Mouse (Mus musculus) liver, embryonic 14.5 days (tissue): ENCODE results near the gene Anks1b. TPM values are rescaled to one million over a fixed set of nuclear protein-coding genes. Genes with fewer than 3 reads are reported as not detected.

Experiments used
- ATAC-seq: fragments of 200-750 bp; cut with Nextera tagmentation; 2 replicates; pipeline ENCODE4 v1.8.0; 2017; ENCODE audit warnings: moderate number of reproducible peaks, mild to moderate bottlenecking, moderate library complexity; ENCODE audit not compliant: insufficient read depth
- DNase-seq, 3 experiments: peaks; one replicate each; pipeline ENCODE4 v3.0.0-alpha.2; 2012 to 2013; ENCODE audit warnings: low read depth in 3 of 3, low spot score in 3 of 3
- H3K27ac ChIP-seq: fragments of 300-500 bp; sonication (generic); 2 replicates; pipeline ENCODE4 v1.5.1; 2014; ENCODE audit warnings: moderate library complexity, mild to moderate bottlenecking, control low read depth, inconsistent platforms
- H3K27me3 ChIP-seq: fragments of 300-500 bp; sonication (generic); 2 replicates; pipeline ENCODE4 v1.6.1; 2014; ENCODE audit warnings: mild to moderate bottlenecking, low read length, moderate library complexity; ENCODE audit not compliant: control insufficient read depth, insufficient read depth
- H3K36me3 ChIP-seq: fragments of 300-500 bp; sonication (generic); replicated peaks from 2 replicates; pipeline ENCODE4 v1.6.1; 2014; ENCODE audit warnings: low read depth; ENCODE audit not compliant: control insufficient read depth, insufficient read depth
- H3K4me1 ChIP-seq, 2 experiments: fragments of 200-500 bp in 1 of 2; fragments of 300-500 bp in 1 of 2; sonication (generic) in 1 of 2; replicated peaks; 2 replicates each; pipeline ENCODE4 v1.6.1; 2012 to 2014; ENCODE audit warnings: antibody characterized with exemption in 1 of 2, inconsistent platforms in 1 of 2, low read length in 1 of 2; ENCODE audit not compliant: control insufficient read depth in 2 of 2, insufficient read depth in 2 of 2
- H3K4me2 ChIP-seq: fragments of 300-500 bp; sonication (generic); 2 replicates; pipeline ENCODE4 v1.6.1; 2014; ENCODE audit warnings: low read depth, mild to moderate bottlenecking, control low read depth, moderate library complexity
- H3K4me3 ChIP-seq, 2 experiments: fragments of 200-500 bp in 1 of 2; fragments of 300-500 bp in 1 of 2; sonication (generic) in 1 of 2; 2 replicates each; pipeline ENCODE4 v1.5.1; 2012 to 2014; ENCODE audit warnings: low read depth in 2 of 2, low read length in 2 of 2, mild to moderate bottlenecking in 2 of 2, control low read depth in 1 of 2, inconsistent platforms in 1 of 2, moderate library complexity in 1 of 2; ENCODE audit not compliant: insufficient read depth in 1 of 2
- H3K9ac ChIP-seq: fragments of 300-500 bp; sonication (generic); replicated peaks from 2 replicates; pipeline ENCODE4 v1.6.1; 2014; ENCODE audit warnings: mild to moderate bottlenecking, control low read depth, moderate library complexity
- H3K9me3 ChIP-seq: fragments of 300-500 bp; sonication (generic); 2 replicates; pipeline ENCODE4 v1.6.1; 2016; ENCODE audit warnings: low read length, mixed read lengths; ENCODE audit not compliant: control insufficient read depth
- CTCF ChIP-seq: IDR thresholded peaks from 2 replicates; pipeline ENCODE4 v1.5.1; 2016; ENCODE audit warnings: antibody characterized with exemption, low read depth, control low read depth
- EP300 ChIP-seq: IDR thresholded peaks from 2 replicates; pipeline ENCODE4 v1.6.1; 2016; ENCODE audit warnings: antibody characterized with exemption, low read depth
- WGBS: fragments of 180-500 bp; shearing (Covaris S2); extraction: QIAGEN DNeasy Blood & Tissue Kit; methylation state at CpG from one replicate; pipeline ENCODE4 v1.1.7; 2014; ENCODE audit not compliant: insufficient replicate concordance; 5-methylcytosine and 5-hydroxymethylcytosine counted together
- polyA plus RNA-seq, 2 experiments: library from polyadenylated mRNA; depleted of rRNA in 1 of 2; stranded (reverse) in 1 of 2; unstranded in 1 of 2; fragments of >200 nt; fragmentation: Nextera tagmentation in 1 of 2; extraction: Ambion mirVana in 1 of 2; gene quantifications; 2 replicates each; pipeline versions ENCODE4 v1.2.1 to v1.2.3; 2012 to 2014

Anks1b gene
- polyA plus RNA-seq, 2 experiments = not detected

GRCm38 (mm10) chr10:89837476-89837875, 35.8 kb upstream of the Anks1b start:
- Histone ChIP-seq H3K27ac (no peak overlapping the region), H3K4me2 (no peak overlapping the region), H3K27me3 (no peaks in the 10 kb centered on the region), H3K4me1 (no peaks in the 10 kb centered on the region), H3K4me3 (no peak overlapping the region), H3K9ac (no peak overlapping the region), H3K36me3 (no peaks in the 10 kb centered on the region), H3K9me3 (no peaks in the 10 kb centered on the region)
- ATAC-seq = no peak
- 21% methylated on average over 3 of the region's 3 CpGs for WGBS
- no peak for TF ChIP-seq EP300
- 0 out of 2 replicates have a peak, but pooled peaks have one; percentile 11 for TF ChIP-seq CTCF
- no peak for DNase-seq

DNA sequence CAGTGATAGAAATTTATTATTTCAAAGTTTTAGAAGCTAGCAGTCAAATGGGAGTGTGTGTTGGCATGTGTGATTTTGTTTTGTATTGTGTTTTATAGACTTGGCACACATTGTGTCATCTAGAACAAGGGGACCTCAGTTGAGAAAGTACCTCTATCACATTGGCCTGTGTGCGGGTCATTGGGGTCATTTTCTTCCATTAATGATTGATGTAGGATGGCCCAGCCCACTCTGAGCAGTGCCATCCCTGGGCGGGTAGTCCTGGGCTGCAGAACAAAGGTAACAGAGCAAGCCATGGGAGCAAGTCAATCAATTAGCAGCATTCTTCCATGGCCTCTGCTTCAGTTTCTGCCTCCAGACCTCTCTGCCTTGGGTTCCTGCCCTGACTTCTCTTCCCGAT, 34.5 kb upstream of the Anks1b start:
- DNase-seq = no peak
- no peaks in the 10 kb centered on the region for H3K27me3 ChIP-seq
- no peak overlapping the region for H3K9ac ChIP-seq
- no peak overlapping the region for H3K4me2 ChIP-seq
- no peaks in the 10 kb centered on the region for H3K9me3 ChIP-seq
- H3K4me1 ChIP-seq = no peaks in the 10 kb centered on the region
- TF ChIP-seq CTCF (no peak), EP300 (no peak)
- H3K27ac ChIP-seq = no peak overlapping the region
- no peak overlapping the region for H3K4me3 ChIP-seq
- WGBS = 67% methylated on average over 3 of the region's 3 CpGs
- ATAC-seq = no peak
- H3K36me3 ChIP-seq = no peaks in the 10 kb centered on the region

- no peak overlapping the region for H3K27ac ChIP-seq
- no peaks in the 10 kb centered on the region for H3K4me1 ChIP-seq
- no peak for DNase-seq
- no peak overlapping the region for H3K9ac ChIP-seq
- no peak for ATAC-seq
- H3K4me2 ChIP-seq = no peak overlapping the region
- no peaks in the 10 kb centered on the region for H3K36me3 ChIP-seq
- H3K27me3 ChIP-seq = no peaks in the 10 kb centered on the region
- H3K9me3 ChIP-seq = no peaks in the 10 kb centered on the region
- H3K4me3 ChIP-seq = no peak overlapping the region
- WGBS = 71% methylated on average over 6 of the region's 6 CpGs
- no peak for TF ChIP-seq EP300
- no peak for TF ChIP-seq CTCF
These were observed 22.4 kb upstream of the Anks1b start for GRCm38 (mm10) chr10:89850951-89851350.

DNA sequence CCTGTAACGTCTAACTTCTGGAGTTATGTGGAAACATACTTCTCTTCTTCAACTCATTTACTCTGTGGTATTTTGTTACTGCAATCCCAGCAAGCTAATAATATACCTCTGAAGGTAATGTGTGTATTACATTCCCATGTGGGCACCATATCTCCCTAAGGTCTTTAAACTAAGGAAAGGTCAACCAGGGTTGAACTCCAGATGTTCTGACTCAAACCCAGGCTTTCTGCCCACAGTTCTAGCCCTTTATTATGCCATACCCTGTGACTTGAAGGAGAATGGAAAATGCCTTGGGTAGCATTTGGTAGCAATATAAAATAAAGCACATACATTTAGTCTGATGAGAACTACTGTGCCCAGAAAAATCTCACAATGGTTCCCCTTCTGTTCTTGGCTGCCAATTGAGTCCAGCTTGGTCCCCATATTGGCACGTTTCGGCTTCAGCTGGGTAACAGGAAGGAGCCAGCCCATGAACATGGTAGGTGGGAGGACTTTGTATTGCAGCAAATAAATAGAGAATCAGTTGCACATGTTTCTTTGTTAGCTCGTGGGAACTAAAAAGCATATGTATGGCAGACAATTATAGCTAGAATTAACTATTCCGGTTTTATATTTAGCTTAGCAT, 17.9 kb upstream of the Anks1b start:
- TF ChIP-seq EP300 = no peak
- no peak for TF ChIP-seq CTCF
- Histone ChIP-seq H3K4me2 (no peak overlapping the region), H3K9ac (no peak overlapping the region), H3K36me3 (no peaks in the 10 kb centered on the region), H3K9me3 (no peaks in the 10 kb centered on the region), H3K27me3 (no peaks in the 10 kb centered on the region), H3K27ac (no peak overlapping the region), H3K4me1 (no peaks in the 10 kb centered on the region), H3K4me3 (no peak overlapping the region)
- WGBS = 62% methylated on average over 5 of the region's 5 CpGs
- DNase-seq (no peak), ATAC-seq (no peak)

GRCm38 (mm10) chr10:89856286-89856685, 17.0 kb upstream of the Anks1b start:
- Histone ChIP-seq H3K9me3 (no peaks in the 10 kb centered on the region), H3K4me3 (no peak overlapping the region), H3K4me1 (no peaks in the 10 kb centered on the region), H3K27me3 (no peaks in the 10 kb centered on the region), H3K27ac (no peak overlapping the region), H3K36me3 (no peaks in the 10 kb centered on the region), H3K4me2 (no peak overlapping the region), H3K9ac (no peak overlapping the region)
- TF ChIP-seq EP300 = no peak
- TF ChIP-seq CTCF = no peak
- no peak for ATAC-seq
- no peak for DNase-seq
- WGBS = 78% methylated on average over 7 of the region's 7 CpGs
